Mouse (Mus musculus) megakaryocyte, adult 5-6 weeks (primary cell): ENCODE results near the gene Pdzd2. TPM values are rescaled to one million over a fixed set of nuclear protein-coding genes. Genes with fewer than 3 reads are reported as not detected.

Source experiments
- ATAC-seq: 2 replicates; pipeline ENCODE4 v1.8.0; 2016; ENCODE audit warnings: mild to moderate bottlenecking, inconsistent platforms; ENCODE audit not compliant: poor library complexity, severe bottlenecking
- total RNA-seq, 2 experiments: library from RNA; stranded (forward) in 1 of 2; stranded (reverse) in 1 of 2; fragments of 153-499, 151-499 nt in 1 of 2; fragments of 221-1000, 200-1000 nt in 1 of 2; gene quantifications; 2 replicates each; pipeline versions ENCODE4 v1.2.3 to v1.2.4; 2015 to 2017

Gene Pdzd2
- total RNA-seq, 2 experiments from 2014 or later = 0.22 to 0.59 TPM

DNA sequence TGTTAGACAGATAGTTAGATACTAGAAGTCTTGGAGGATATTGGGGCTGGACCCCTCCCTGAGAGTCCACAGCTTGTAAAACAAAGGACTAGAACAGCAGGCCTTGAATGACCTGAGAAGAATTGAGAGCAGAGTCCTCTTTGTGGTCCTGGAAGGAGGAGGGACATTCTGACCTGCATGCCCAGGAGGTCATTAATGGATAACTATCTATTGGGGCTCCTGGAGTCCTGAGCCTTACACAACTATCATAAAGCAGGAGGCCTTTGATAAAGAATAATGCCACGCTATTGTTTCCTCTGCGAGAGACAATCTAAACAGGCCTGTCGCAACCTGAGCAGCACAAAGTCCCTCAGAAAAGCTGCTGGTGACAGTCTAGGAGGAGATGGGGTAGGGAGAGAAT lies 156.7 kb downstream of the Pdzd2 start:
- ATAC-seq = no peak

GRCm38 (mm10) chr15:12582471-12582870 lies 157.3 kb downstream of the Pdzd2 start:
- ATAC-seq = no peak

- ATAC-seq = peak; percentile 52
Observed at GRCm38 (mm10) chr15:12579196-12579595, 160.5 kb downstream of the Pdzd2 start.

- no peak for ATAC-seq
Observed at GRCm38 (mm10) chr15:12578276-12578675, 161.4 kb downstream of the Pdzd2 start.

- no peak for ATAC-seq
Observed at GRCm38 (mm10) chr15:12577715-12578114, 162.0 kb downstream of the Pdzd2 start.

DNA sequence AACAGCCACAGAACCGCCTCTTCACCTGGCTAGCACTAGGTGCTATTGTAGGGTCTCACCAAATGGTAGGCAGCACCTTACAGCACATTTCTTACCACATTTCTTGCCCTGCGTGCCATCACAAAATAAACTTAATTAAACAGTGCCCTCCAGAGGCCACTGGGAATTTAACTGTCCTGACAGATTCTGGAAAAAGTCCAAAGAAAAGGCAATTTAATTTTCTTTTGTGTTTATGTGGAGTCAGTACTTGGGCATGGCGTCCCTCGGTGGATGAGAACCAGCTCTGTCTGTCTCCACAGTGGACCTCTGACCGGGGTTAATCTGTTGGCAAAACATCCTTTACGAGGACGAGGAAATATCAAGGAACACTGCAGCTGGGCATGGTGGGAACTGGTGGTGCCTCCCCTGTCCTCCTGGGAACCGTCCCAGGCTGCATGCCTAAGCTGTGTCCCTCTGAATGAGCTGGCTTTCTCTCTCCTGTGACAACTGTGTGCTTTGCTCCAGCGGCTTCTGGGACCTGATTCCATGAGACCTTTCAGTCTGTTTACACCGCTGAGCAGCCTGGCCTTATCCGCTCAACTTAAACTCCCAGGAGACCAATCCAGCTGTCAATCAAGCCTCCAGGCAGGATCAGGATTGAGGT lies 162.5 kb downstream of the Pdzd2 start:
- ATAC-seq = peak; percentile 59

DNA sequence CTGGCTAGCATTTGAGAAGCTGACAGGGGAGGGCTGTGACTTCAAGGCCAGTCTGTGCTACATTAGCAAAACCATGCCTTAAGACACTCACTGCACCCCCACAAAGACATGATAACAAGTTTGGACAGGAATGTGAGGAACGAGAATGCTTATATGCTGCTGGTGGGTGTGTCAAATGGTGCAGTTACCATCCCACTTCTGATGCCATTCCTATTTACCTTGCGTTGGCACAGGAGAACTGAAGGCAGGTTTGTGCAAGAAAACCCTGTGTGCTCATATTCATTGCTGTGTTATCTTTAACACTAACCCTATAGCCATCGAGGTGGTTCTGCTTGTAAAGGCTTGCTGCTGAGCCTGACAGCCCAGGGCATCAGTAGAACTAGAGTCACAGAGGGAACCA lies 166.1 kb downstream of the Pdzd2 start:
- ATAC-seq = no peak

GRCm38 (mm10) chr15:12571168-12571567 lies 168.6 kb downstream of the Pdzd2 start:
- no peak for ATAC-seq

GRCm38 (mm10) chr15:12566637-12567440 lies 172.9 kb downstream of the Pdzd2 start:
- no peak for ATAC-seq

DNA sequence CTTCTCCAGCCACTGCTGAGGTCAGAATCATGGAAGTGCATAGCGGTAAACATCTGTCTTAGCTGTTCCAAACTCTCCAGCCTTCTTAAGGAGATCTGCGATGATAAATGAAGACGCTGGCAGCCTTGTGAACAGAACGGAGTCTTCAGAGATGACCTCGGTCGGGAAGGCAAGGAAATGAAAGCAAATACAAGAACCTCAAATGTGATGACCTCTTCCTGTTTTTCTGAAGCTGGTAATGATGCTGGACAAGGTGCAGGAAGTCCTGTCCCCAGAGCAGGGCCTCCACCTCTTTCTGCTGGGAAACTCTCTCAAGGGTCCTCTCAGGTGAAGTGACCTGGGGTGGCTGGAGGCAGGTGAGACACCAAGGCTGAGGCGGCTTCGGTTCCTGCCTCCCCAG lies 174.4 kb downstream of the Pdzd2 start:
- peak; percentile 91 for ATAC-seq

- ATAC-seq = no peak
Observed at GRCm38 (mm10) chr15:12560505-12560904, 179.2 kb downstream of the Pdzd2 start.

DNA sequence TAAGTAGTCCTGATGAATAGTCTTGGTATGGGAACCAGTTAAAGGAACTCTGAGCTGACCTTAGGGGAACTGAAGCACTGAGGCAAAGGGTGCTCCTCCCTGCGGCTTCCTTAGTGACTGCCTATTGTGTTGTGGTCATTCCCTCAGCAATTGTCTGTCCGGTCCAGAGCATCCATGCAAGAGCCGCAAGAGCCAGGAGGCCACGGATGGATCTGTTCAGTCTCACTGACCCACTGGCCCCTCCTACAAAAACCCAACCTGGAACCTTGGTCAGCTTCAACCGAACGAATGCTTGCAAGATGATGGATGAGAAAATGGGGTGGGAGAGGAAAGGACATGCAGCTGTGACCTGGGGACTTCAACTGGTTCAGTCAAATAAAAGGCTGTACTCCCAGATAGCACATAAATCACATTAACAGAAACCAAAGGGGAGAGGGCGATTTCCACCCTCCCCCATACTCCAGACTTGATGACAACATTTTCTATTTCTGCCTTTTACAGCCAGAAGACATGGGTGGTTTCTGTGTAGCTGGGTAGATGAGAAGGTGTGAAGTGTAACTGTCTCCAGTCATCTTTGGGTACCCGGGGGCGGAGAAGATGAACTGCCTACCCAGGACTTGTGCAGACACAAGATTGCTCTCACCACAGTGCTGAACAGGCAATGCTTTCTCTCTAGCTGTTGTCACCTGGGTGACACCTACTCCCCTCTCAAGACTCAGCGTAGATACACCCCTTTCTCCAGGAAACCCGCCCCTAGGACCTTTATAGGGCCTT lies 181.9 kb downstream of the Pdzd2 start:
- no peak for ATAC-seq

GRCm38 (mm10) chr15:12553211-12553610 lies 186.5 kb downstream of the Pdzd2 start:
- no peak for ATAC-seq

GRCm38 (mm10) chr15:12550919-12551318 lies 188.8 kb downstream of the Pdzd2 start:
- no peak for ATAC-seq

GRCm38 (mm10) chr15:12550376-12550775 lies 189.3 kb downstream of the Pdzd2 start:
- ATAC-seq = no peak

- peak; percentile 64 for ATAC-seq
Observed at GRCm38 (mm10) chr15:12549919-12550305, 189.8 kb downstream of the Pdzd2 start.

- peak; percentile 76 for ATAC-seq
Observed at GRCm38 (mm10) chr15:12549271-12549918, 190.3 kb downstream of the Pdzd2 start.

- ATAC-seq = no peak
Observed at GRCm38 (mm10) chr15:12548696-12549095, 191.0 kb downstream of the Pdzd2 start.

DNA sequence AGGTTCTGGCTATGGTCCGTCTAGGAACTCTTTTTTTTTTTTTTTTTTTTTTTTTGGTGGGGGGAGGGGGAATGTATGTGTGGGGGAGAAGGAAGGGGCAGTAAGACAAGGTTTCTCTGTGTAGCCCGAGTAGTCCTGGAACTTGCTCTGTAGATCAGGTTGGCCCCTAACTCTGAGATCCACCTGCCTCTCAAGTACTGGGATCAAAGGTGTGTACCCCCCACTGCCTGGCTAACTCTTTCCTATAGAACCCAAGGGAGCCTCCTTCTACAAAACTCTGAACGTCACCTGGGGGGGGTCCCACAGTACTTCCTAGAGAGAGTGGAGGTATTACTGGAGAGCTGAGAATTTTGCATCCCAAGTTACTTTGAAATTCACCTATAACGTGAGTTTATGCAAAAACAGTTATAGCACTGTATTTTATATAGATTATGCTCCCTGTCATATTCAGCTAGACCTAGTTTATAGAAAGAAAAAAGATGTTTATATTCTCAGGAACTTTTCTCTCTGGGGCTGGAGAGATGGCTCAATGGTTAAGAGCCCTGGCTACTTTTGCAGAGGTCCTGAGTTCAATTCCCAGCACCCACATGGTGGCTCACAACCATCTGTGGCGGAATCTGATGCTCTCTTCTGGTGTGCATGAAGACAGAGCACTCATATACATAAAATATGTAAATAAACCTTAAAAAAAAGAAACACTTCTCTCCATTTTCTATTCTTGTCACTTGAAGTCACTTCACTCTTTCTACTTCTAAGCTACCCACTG lies 191.9 kb downstream of the Pdzd2 start:
- no peak for ATAC-seq

DNA sequence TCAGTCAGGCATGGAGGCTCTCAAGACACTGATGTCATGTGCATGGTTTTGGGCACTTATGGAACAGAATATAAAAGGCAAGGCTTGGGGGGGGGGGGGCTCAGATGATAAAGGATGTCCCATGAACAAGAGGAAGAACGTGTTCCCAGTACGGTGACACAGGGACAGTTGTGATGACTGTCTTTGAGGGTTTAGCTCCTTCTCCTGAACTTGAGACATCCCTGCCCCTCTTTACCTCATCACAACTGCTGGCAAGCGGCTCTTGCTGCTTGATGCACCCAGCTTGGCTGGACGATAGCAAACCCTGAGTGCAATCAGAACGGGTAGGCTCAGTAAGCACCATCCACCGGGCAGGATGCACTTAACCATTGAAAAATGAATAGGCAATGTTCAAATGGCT lies 192.9 kb downstream of the Pdzd2 start:
- no peak for ATAC-seq
